15 mouse cellular contexts compared by ENCODE assay signal in the genomic region with DNA sequence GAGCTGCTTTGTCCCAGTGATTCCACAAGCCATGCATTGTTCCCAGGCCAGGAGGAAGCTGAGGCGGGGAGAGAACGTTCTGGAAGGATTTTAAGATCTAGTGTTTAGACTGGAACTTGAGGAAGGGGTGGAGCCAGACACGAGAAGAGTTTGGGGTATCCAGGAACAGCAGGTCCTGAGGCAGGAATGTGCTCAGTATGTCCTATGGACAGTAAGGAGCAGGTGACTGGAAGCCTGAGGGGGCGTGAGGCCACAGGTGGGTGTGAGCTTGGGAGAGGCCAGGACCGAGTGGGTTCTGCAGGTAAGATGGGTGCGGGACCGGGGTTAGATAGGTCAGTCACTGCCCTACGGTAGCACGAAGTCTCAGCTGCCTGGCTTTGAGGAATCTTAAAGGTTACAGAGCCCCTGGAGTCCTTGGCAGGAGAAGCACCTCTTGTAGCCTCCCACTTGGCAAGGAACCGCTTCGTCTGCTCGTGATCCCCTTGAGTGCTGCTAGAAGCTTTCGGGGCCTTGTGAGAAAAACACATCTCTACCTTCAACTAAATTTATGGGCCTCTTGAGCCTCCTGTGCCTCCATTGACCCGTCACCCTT.
"Had no signal": no experiment of that assay in that cellular context is flagged by ENCODE, and none has a peak within 500 bp of the region (broad histone marks: within the 10 kb centered on the region; RNA-seq: fewer than 3 reads in every experiment).

No protein-coding gene starts in this region.

- H3K4me1 ChIP-seq: liver, embryonic 15.5 days had no signal

- H3K27ac ChIP-seq: layer of hippocampus, adult 2 months; liver, embryonic 15.5 days; lung, embryonic 15.5 days; midbrain, embryonic 10.5 days; midbrain, embryonic 15.5 days; neural tube, embryonic 12.5 days had no signal

- DNase-seq: kidney, adult 9 months; kidney, postnatal 10 days; kidney, postnatal 4 days; left cerebral cortex, postnatal 4 days; retina, postnatal 1 day; thymus, adult 18-20 months; thymus, postnatal 25 days had no signal

- ATAC-seq: intestine, postnatal 0 days; midbrain, embryonic 15.5 days had no signal

- H3K36me3 ChIP-seq: liver, embryonic 15.5 days; lung, embryonic 15.5 days; midbrain, embryonic 10.5 days; midbrain, embryonic 15.5 days; neural tube, embryonic 12.5 days had no signal

- H3K4me3 ChIP-seq: layer of hippocampus, adult 2 months; liver, embryonic 15.5 days; lung, embryonic 15.5 days; midbrain, embryonic 10.5 days; midbrain, embryonic 15.5 days; neural tube, embryonic 12.5 days had no signal

- H3K9me3 ChIP-seq: liver, embryonic 15.5 days; lung, embryonic 15.5 days; midbrain, embryonic 10.5 days; midbrain, embryonic 15.5 days; neural tube, embryonic 12.5 days had no signal

- H3K4me2 ChIP-seq: liver, embryonic 11.5 days; liver, embryonic 15.5 days; lung, embryonic 15.5 days; midbrain, embryonic 15.5 days; neural tube, embryonic 12.5 days had no signal

- H3K9ac ChIP-seq: liver, embryonic 15.5 days; lung, embryonic 15.5 days; midbrain, embryonic 15.5 days; neural tube, embryonic 12.5 days had no signal
